Mouse (Mus musculus) cerebellum, adult 2 months (tissue): Measurements from ENCODE around the gene Prmt2.

Experiments used
- CTCF ChIP-seq: fragments of 200-500 bp; IDR thresholded peaks from 2 replicates; pipeline ENCODE4 v1.5.1; 2011; ENCODE audit warnings: low read depth, mild to moderate bottlenecking, control low read depth, low read length, moderate library complexity, borderline replicate concordance; ENCODE audit not compliant: insufficient read depth
- POLR2A ChIP-seq: fragments of 200-500 bp; IDR thresholded peaks from 2 replicates; pipeline ENCODE4 v1.6.1; 2011; ENCODE audit warnings: low read length, control low read depth, borderline replicate concordance; ENCODE audit not compliant: insufficient read depth

DNA sequence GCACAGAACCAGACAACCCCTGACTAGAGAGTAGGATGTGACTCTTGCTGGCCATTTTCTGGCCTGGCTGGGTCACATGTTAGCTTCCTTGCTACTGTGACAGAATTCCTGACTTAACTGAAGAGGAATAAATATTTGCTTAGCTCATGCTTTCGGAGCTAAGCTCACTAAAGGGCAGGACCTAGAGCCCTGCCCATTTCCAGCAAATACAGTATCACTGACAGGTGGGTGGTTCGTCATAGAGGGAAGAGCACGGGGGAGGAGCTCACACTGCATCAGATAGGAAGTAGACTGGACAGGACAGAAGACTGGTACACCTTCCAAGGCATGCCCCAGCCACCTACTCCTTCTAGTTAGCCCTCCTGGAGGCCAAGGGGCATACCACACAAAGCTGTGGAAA, 23.8 kb upstream of the Prmt2 start:
- TF ChIP-seq POLR2A (no peak), CTCF (no peak)
